8 mouse cellular contexts compared by ENCODE assay signal in the genomic region with DNA sequence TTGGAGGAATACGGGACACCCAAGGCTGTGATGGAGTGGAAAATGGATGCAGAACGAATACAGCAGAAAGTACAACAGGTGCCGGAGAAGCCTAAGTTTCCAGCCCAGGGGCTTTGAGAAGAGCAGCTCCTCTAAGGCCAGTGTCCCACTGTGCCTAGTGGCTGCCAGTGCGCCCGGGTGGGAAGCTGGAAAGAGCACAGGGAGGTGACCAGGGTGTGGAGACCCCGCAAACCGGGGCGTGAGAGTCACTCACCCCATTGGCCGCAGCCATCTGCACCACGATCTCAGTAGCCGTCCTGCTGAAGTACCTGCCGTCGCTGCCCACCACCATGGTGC. TPM values are rescaled to one million over a fixed set of nuclear protein-coding genes. Genes with fewer than 3 reads are reported as not detected.
DNase-seq lines count a peak whose midpoint lies in the region; ATAC-seq lines count a peak whose summit lies in the region.

No protein-coding gene starts in this region.

- WGBS in kidney, embryonic 14.5 days = 17% methylated on average over 13 of the region's 13 CpGs
- 20% methylated on average over 13 of the region's 13 CpGs for WGBS in embryonic facial prominence, embryonic 10.5 days
- WGBS in hindbrain, embryonic 15.5 days = 19% methylated on average over 13 of the region's 13 CpGs
- WGBS in midbrain, embryonic 14.5 days = 21% methylated on average over 13 of the region's 13 CpGs

- ATAC-seq in kidney, embryonic 14.5 days (ENCODE audit: low FRiP score, low TSS enrichment) = peak; percentile 35; the same call in 1 of the 2 replicates
- ATAC-seq in hindbrain, embryonic 15.5 days (ENCODE audit: low FRiP score, low read depth) = peak; percentile 30; the same call in 1 of the 2 replicates
- no peak for ATAC-seq in midbrain, embryonic 14.5 days (ENCODE audit: low FRiP score, low TSS enrichment)
- no peak for ATAC-seq in megakaryocyte progenitor cell, adult 5-6 weeks (replicated peaks; ENCODE audit: poor library complexity)

- peak overlapping the region; percentile 79 for H3K4me2 ChIP-seq in kidney, embryonic 14.5 days (replicated peaks; ENCODE audit: low read depth, low read length)
- H3K4me2 ChIP-seq in hindbrain, embryonic 15.5 days = peak overlapping the region; percentile 69
- peak overlapping the region; percentile 67 for H3K4me2 ChIP-seq in midbrain, embryonic 14.5 days (ENCODE audit: low read length)

- H3K27me3 ChIP-seq in kidney, embryonic 14.5 days (ENCODE audit: control insufficient read depth, insufficient read depth, low read length) = no peaks in the 10 kb centered on the region
- peaks cover 53% of the 10 kb centered on the region for H3K27me3 ChIP-seq in embryonic facial prominence, embryonic 10.5 days (replicated peaks; ENCODE audit: low read depth, poor library complexity, severe bottlenecking)
- H3K27me3 ChIP-seq in hindbrain, embryonic 15.5 days = peaks cover 26% of the 10 kb centered on the region
- H3K27me3 ChIP-seq in midbrain, embryonic 14.5 days (ENCODE audit: control insufficient read depth, insufficient read depth, low read length) = peaks cover 27% of the 10 kb centered on the region

- no peaks in the 10 kb centered on the region for H3K36me3 ChIP-seq in kidney, embryonic 14.5 days (ENCODE audit: control insufficient read depth, insufficient read depth, low read length)
- H3K36me3 ChIP-seq in embryonic facial prominence, embryonic 10.5 days (replicated peaks) = no peaks in the 10 kb centered on the region
- H3K36me3 ChIP-seq in hindbrain, embryonic 15.5 days = no peaks in the 10 kb centered on the region
- H3K36me3 ChIP-seq in midbrain, embryonic 14.5 days (ENCODE audit: control insufficient read depth, insufficient read depth, low read length) = no peaks in the 10 kb centered on the region

- H3K4me1 ChIP-seq in kidney, embryonic 14.5 days (ENCODE audit: control insufficient read depth, insufficient read depth, low read length) = 0 out of 2 replicates have a peak, but pooled peaks cover 3% of the 10 kb centered on the region
- peaks cover 11% of the 10 kb centered on the region for H3K4me1 ChIP-seq in embryonic facial prominence, embryonic 10.5 days
- peaks cover 7% of the 10 kb centered on the region for H3K4me1 ChIP-seq in hindbrain, embryonic 15.5 days (replicated peaks)
- peaks cover 6% of the 10 kb centered on the region for H3K4me1 ChIP-seq in midbrain, embryonic 14.5 days (ENCODE audit: control insufficient read depth, insufficient read depth, low read length)

- no peak overlapping the region for H3K27ac ChIP-seq in kidney, embryonic 14.5 days (ENCODE audit: low read depth, low read length)
- H3K27ac ChIP-seq in embryonic facial prominence, embryonic 10.5 days (replicated peaks) = peak overlapping the region; percentile 72; the same call in 1 of the 2 replicates
- no peak overlapping the region for H3K27ac ChIP-seq in hindbrain, embryonic 15.5 days (replicated peaks)
- H3K27ac ChIP-seq in midbrain, embryonic 14.5 days (replicated peaks; ENCODE audit: low read depth, low read length) = no peak overlapping the region

- peak overlapping the region; percentile 54 for H3K4me3 ChIP-seq in kidney, embryonic 14.5 days (ENCODE audit: low read length)
- H3K4me3 ChIP-seq in embryonic facial prominence, embryonic 10.5 days = peak overlapping the region; percentile 63
- H3K4me3 ChIP-seq in hindbrain, embryonic 15.5 days = peak overlapping the region; percentile 42
- peak overlapping the region; percentile 34 for H3K4me3 ChIP-seq in midbrain, embryonic 14.5 days (replicated peaks; ENCODE audit: low read depth, low read length)

- no peaks in the 10 kb centered on the region for H3K9me3 ChIP-seq in kidney, embryonic 14.5 days (ENCODE audit: control insufficient read depth, low read length)
- no peaks in the 10 kb centered on the region for H3K9me3 ChIP-seq in embryonic facial prominence, embryonic 10.5 days
- no peaks in the 10 kb centered on the region for H3K9me3 ChIP-seq in hindbrain, embryonic 15.5 days
- H3K9me3 ChIP-seq in midbrain, embryonic 14.5 days (ENCODE audit: control insufficient read depth, low read length) = no peaks in the 10 kb centered on the region

- peak overlapping the region; percentile 64 for H3K9ac ChIP-seq in kidney, embryonic 14.5 days (ENCODE audit: low read depth, low read length)
- H3K9ac ChIP-seq in hindbrain, embryonic 15.5 days = peak overlapping the region; percentile 43
- peak overlapping the region; percentile 39; the same call in 1 of the 2 replicates for H3K9ac ChIP-seq in midbrain, embryonic 14.5 days (replicated peaks; ENCODE audit: low read length)

- DNase-seq in kidney, postnatal 25 days = no peak
- no peak for DNase-seq in embryonic facial prominence, embryonic 10.5 days (ENCODE audit: low spot score)
- DNase-seq in midbrain, embryonic 14.5 days = no peak
- no peak for DNase-seq in cerebellum, adult 9-11 months
- no peak for DNase-seq in spleen, postnatal 4 days (ENCODE audit: low spot score in 2 of 2)

RNA-seq across cellular contexts. Expression of a gene that starts 0.4 kb away (rescaled TPM):
- 1.8 and 2.4 TPM in 2 replicates for polyA plus RNA-seq in kidney, embryonic 14.5 days (2014; fragmentation: Nextera tagmentation; extraction: Ambion mirVana)
- polyA plus RNA-seq in embryonic facial prominence, embryonic 10.5 days (2016; fragmentation: Nextera tagmentation; extraction: Ambion mirVana) = 0.10 and 0.24 TPM in 2 replicates
- 1.2 and 2.2 TPM in 2 replicates for polyA plus RNA-seq in hindbrain, embryonic 15.5 days (2015; fragmentation: Nextera tagmentation; extraction: Ambion mirVana)
- 0.91 and 1.3 TPM in 2 replicates for polyA plus RNA-seq in midbrain, embryonic 14.5 days (2014; fragmentation: Nextera tagmentation; extraction: Ambion mirVana)
- not detected in 2 replicates for total RNA-seq in megakaryocyte progenitor cell, adult 5-6 weeks (2015)
- not detected in 2 replicates for total RNA-seq in megakaryocyte progenitor cell, adult 5-6 weeks (2017)

RNA-seq across cellular contexts. Expression of a gene that starts 14.2 kb away (rescaled TPM):
- 307 and 366 TPM in 2 replicates for polyA plus RNA-seq in kidney, embryonic 14.5 days (2014; fragmentation: Nextera tagmentation; extraction: Ambion mirVana)
- 316 and 320 TPM in 2 replicates for polyA plus RNA-seq in embryonic facial prominence, embryonic 10.5 days (2016; fragmentation: Nextera tagmentation; extraction: Ambion mirVana)
- polyA plus RNA-seq in hindbrain, embryonic 15.5 days (2015; fragmentation: Nextera tagmentation; extraction: Ambion mirVana) = 271 and 287 TPM in 2 replicates
- polyA plus RNA-seq in midbrain, embryonic 14.5 days (2014; fragmentation: Nextera tagmentation; extraction: Ambion mirVana) = 252 and 283 TPM in 2 replicates
- 297 and 299 TPM in 2 replicates for total RNA-seq in megakaryocyte progenitor cell, adult 5-6 weeks (2015)
- total RNA-seq in megakaryocyte progenitor cell, adult 5-6 weeks (2017) = 181 and 246 TPM in 2 replicates

RNA-seq across cellular contexts. Expression of a gene that starts 39.8 kb away (rescaled TPM):
- polyA plus RNA-seq in kidney, embryonic 14.5 days (2014; fragmentation: Nextera tagmentation; extraction: Ambion mirVana) = not detected in 2 replicates
- polyA plus RNA-seq in embryonic facial prominence, embryonic 10.5 days (2016; fragmentation: Nextera tagmentation; extraction: Ambion mirVana) = not detected in 2 replicates
- 0.16 and 0.27 TPM in 2 replicates for polyA plus RNA-seq in hindbrain, embryonic 15.5 days (2015; fragmentation: Nextera tagmentation; extraction: Ambion mirVana)
- polyA plus RNA-seq in midbrain, embryonic 14.5 days (2014; fragmentation: Nextera tagmentation; extraction: Ambion mirVana) = not detected in 2 replicates
- 0.17 TPM in 1 of 2 replicates, not detected in the other for total RNA-seq in megakaryocyte progenitor cell, adult 5-6 weeks (2015)
- total RNA-seq in megakaryocyte progenitor cell, adult 5-6 weeks (2017) = not detected in 2 replicates

Comparison
In these comparisons a context has a peak if more than half of its experiments do, and no peak if none do; other contexts are left out.
1. ATAC-seq: peak in kidney, embryonic 14.5 days (single experiment) and hindbrain, embryonic 15.5 days (single experiment); none in midbrain, embryonic 14.5 days (single experiment) and megakaryocyte progenitor cell, adult 5-6 weeks (single experiment).
2. Peak in every context shown above with its lines, with median percentiles within 50 percentile points of each other: H3K4me2 ChIP-seq, H3K4me3 ChIP-seq and H3K9ac ChIP-seq.